Mouse (Mus musculus) liver, postnatal 0 days (tissue): Measurements from ENCODE around the gene Tmem179b.

Source experiments
- CTCF ChIP-seq: sonication (generic); IDR thresholded peaks from 2 replicates; pipeline ENCODE4 v1.5.1; 2016; ENCODE audit warnings: antibody characterized with exemption, low read depth
- EP300 ChIP-seq: IDR thresholded peaks from 2 replicates; pipeline ENCODE4 v1.6.1; 2016; ENCODE audit warnings: antibody characterized with exemption, low read depth, mild to moderate bottlenecking

DNA sequence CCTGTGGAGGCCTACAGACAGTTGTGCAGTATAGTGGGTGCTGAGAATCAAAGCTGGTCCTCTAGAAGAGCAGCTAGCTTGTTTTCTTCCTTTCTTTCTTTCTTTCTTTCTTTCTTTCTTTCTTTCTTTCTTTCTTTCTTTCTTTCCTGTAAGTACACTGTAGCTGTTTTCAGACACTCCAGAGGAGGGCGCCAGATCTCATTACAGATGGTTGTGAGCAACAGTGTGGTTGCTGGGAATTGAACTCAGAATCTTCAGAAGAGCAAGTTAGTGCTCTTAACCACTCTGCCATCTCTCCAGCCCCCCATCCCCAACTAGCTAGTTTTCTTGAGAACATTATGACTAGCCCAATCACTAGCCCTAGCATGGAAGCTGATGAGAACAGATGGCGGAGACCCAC lies 13.5 kb downstream of the Tmem179b start:
- TF ChIP-seq EP300 (no peak), CTCF (peak; percentile 45)
